Mouse (Mus musculus) monocyte, adult 5-6 weeks (primary cell): Measurements from ENCODE around the gene Zfp710. TPM values are rescaled to one million over a fixed set of nuclear protein-coding genes. Genes with fewer than 3 reads are reported as not detected.

ENCODE experiments used
- ATAC-seq: fragments of 153-309, 156-312 bp; replicated peaks from 2 replicates; pipeline ENCODE4 v1.8.0; 2017; ENCODE audit warnings: mild to moderate bottlenecking; ENCODE audit not compliant: low TSS enrichment, insufficient number of reproducible peaks, severe bottlenecking, poor library complexity, low FRiP score
- total RNA-seq: library from RNA; stranded (forward); fragments of 200-1000, 200-491, 200-594 nt; gene quantifications from 3 replicates; pipeline ENCODE4 v1.2.3, GENCODE M21; 2017

The Zfp710 gene
- total RNA-seq, 1 experiment from 2014 or later = 55.9 TPM

DNA sequence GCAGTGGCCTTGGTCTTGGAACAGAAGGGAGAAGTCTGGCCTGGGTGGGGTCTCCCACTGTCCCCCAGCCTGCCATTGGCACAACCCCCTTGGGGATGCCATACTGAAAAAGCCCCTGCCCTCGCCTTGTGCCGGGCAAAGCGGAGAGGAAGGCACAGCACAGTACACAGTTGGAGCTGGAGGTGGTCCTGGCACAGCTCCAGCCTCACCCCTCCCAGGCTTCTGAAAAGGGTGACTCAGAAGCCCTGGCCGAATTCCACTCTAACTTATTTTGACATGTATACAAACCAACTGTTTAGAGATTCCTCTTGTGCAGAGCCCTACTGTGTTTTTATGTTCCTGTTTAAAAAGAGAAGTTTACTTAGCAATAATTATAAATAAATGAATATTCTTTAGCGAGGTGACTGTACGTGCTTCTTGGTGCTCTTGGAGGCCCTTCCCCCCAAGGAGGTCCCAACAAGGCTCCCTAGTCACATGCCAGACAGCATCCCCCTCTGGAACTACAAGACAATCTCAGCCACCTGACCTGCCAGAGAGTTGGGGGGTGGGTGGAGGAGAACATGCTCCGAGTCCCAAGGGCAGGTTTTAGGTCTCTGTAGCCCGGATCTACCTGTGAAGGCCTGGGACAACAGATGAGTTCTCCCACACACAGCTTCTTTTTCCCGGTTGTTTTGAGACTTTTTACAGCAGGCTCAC lies 67.9 kb downstream of the Zfp710 start:
- no peak for ATAC-seq

- ATAC-seq = no peak
Observed at GRCm38 (mm10) chr7:80094481-80094880, 69.9 kb downstream of the Zfp710 start.

DNA sequence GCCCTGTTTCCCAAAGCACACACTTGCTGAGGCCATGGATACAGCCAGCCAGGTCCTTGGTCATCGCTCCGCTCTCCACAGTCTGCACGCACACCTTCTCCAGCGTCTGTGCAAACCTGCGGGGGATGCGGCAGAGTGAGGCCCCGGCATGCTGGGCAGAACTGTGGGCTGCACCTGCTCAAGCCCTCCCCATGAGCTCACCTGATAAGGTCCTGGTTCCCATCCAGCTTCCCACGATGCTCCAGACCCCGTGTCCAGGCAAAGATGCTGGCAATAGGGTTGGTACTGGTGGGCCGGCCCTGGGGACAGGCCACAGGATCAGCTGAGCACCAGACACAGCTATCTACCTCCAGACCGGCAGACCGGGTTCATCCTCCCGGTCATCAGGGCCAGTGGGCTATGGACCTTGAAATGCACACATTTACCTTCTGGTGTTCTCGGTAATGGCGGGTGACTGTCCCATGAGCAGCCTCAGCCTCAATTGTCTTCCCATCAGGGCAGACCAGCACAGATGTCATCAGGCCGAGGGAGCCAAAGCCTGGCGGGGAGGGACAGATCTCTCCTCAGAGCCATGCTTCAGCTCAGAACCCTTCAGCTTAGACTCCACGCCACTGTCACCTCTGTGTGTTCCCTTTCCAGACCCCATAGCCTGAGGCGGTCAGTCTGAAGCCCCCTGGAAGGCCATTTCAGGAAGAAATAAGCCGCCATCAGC lies 71.1 kb downstream of the Zfp710 start:
- ATAC-seq = no peak

DNA sequence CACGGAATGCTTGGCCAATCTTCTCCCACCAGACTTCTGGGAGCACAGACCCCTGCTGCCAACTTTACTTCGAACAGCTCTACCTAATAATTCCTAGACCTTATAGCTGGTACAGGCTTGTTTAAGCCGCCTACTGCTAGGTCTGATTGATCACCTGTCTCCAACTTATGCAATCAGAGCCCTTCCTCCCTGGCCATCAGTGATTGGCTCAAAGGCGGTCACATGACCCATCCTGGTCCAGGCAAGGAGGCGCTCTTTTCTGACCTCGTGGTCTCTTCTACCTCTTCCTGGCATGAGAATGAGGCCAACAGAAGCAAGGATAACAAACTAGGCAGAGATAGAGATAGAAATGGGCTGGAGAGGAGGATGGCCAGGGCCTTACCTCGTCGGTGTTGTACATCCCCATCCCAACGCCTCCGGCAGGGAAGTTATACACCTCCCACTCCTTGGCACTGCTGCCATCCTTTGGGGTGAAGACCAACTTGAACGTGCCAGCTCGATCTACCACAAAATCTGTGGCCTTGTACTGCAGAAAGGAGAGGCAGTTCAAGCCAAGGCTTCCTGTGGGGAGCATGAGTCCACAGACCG lies 73.9 kb downstream of the Zfp710 start:
- no peak for ATAC-seq

GRCm38 (mm10) chr7:80103335-80103734 lies 78.7 kb downstream of the Zfp710 start:
- ATAC-seq = no peak

DNA sequence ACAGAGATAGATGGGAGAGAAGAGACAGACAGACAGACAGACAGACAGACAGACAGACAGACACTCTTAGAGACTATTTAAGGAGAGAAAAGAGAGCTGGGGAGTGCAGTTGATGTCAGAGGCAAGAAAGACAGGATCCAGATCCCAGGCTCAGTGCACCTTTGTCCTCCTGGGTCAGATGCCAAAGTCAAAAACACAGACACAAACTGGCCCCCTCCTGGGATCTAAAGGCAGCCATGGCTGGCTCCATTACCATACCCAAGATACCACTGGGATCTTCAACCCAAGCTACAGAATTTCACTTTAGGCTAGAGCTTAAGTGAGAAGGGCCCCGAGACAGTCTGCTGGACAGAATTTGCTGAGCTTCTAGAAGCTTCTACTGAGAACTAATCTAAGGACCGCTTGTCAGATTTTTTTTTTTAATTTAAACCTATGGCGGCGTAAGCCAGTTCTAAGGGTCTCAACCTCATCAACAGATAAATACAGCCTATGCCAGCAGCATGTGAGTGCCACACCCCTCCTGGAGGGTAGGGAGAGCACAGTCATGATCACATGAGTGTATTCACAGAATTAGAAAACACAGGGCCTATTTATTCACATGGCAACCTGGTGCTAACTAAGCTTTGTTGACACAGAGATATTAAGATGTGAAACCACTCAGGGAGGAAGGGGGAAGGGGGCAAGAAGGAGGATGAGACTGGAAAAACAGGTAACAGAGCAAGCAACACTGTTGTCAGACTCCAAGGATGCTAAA lies 81.2 kb downstream of the Zfp710 start:
- no peak for ATAC-seq

DNA sequence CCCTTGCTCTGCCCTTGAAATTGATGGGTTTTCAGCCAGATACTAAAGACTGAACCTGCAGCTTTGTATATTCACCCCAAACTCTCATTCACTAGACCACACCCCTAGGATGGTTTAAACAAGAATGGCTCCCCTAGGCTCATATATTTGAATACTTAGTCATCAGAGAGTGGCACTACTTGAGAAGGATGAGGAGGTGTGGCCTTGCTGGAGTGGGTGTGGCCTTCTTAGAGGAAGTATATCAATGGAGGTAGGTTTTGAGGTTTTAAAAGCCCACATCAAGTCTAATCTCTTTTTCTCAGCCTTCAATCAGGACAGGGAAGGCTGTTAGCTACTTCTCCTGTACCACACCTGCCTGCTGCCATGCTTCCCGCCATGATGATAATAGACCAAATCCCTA lies 81.8 kb downstream of the Zfp710 start:
- ATAC-seq = no peak

DNA sequence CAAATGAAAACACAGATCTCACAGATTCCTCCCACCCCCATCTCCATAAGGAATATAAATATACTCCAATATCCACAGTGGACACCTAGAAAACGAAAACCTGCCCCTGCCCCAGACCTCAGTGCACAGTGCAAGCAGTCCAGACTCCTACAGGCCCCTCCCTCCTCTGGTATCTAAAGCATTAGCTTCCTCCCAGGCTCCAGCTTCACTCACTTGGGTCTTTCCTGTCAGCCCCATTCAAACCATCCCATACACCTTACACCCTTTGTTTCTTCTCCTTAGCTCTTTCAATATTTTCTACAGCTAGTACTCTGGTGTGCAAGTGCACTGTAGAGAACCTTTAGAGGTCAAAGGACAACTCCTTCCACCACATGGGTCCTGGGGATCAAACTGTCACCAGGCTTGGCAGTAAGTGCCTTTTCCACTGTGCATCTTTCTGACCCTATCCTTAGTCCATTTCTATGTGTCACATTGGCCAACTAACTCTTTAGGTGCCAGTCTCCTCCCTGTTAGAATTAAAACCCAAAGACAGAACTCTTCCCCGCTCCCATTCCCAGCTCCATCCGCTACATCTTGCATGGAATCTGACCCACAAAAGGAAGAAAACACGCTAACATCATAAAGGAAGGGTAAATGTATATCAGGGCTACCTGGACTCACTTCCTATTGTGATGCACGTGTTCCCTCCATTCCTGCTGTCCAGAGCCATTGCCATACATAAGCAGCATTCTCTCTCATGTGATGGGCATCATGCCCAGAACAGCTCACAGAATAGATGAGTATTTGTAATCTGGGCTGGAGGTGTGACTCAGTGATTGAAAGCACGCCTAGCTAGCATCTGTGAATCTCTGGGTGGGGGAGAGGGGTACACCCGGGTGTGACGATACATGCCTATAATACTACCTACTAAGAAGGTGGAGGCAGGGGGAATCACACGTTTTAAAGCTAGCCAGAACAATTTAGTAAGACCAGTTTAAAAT lies 86.7 kb downstream of the Zfp710 start:
- ATAC-seq = no peak

GRCm38 (mm10) chr7:80113989-80114388 lies 89.4 kb downstream of the Zfp710 start:
- no peak for ATAC-seq

GRCm38 (mm10) chr7:80114451-80115223 lies 90.0 kb downstream of the Zfp710 start:
- peak; percentile 40 for ATAC-seq

- ATAC-seq = peak; percentile 89
Observed at GRCm38 (mm10) chr7:80115224-80115590, 90.6 kb downstream of the Zfp710 start, which contains the start of gene Idh2. Gene Idh2, minus strand, starts transcription at chr7:80115392.

GRCm38 (mm10) chr7:80116158-80116557 lies 91.5 kb downstream of the Zfp710 start:
- ATAC-seq = no peak

DNA sequence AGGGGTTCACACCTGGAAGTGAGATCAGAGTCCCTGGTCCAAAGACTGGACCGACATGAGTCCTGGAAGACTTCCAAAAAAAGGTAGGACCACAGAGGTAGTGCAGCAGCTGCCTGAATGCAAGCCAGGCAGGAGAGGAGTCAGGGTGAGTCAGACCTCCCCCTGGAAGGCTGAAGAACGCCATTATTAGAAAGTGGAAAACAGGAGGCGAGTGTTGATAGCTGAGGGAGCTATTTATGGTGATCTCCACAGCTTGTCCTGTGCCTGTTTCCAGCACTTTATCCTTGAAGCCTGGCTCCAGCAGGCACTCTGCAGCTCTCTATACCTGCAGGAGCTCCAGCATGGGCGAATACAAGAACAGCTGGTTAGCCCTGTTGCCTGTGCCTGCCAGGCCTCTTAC lies 94.6 kb downstream of the Zfp710 start:
- no peak for ATAC-seq

DNA sequence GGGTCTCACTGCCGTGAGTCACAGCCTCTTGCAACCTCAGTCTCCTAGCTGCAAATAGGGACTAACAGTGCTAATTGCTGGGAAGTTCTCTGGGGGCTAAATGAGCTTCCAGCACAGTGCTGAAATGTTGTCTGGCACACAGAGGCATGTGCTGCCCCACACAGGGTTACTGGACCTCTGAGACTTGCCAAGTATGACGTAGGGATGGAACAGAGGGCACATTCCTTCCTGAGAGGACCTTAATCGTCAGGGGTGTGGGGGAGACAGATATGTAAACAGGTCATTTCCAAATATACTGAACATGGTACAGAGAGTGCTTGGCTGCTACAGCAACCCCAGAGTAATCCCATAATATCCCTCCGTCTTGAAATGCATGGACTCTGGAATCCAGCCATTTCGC lies 96.5 kb downstream of the Zfp710 start:
- no peak for ATAC-seq

- peak; percentile 47; the same call in 1 of the 2 replicates for ATAC-seq
Observed at GRCm38 (mm10) chr7:80123115-80123514, 98.5 kb downstream of the Zfp710 start.

GRCm38 (mm10) chr7:80123672-80124071 lies 99.1 kb downstream of the Zfp710 start:
- no peak for ATAC-seq

GRCm38 (mm10) chr7:80129278-80129677 lies 104.7 kb downstream of the Zfp710 start:
- ATAC-seq = no peak
